Mouse (Mus musculus) liver, embryonic 15.5 days (tissue): Measurements from ENCODE around the gene Usp16. TPM values are rescaled to one million over a fixed set of nuclear protein-coding genes. Genes with fewer than 3 reads are reported as not detected.
"Not testable (repeated sequence)": the region's sequence is repeated elsewhere in the genome, so short reads cannot be mapped to it uniquely, and the experiment has no call there.

ENCODE experiments used
- ATAC-seq: fragments of 200-750 bp; cut with Nextera tagmentation; 2 replicates; pipeline ENCODE4 v1.8.0; 2017; ENCODE audit warnings: moderate number of reproducible peaks, mild to moderate bottlenecking, moderate library complexity; ENCODE audit not compliant: insufficient read depth
- H3K27ac ChIP-seq: fragments of 300-500 bp; sonication (generic); replicated peaks from 2 replicates; pipeline ENCODE4 v1.5.1; 2015; ENCODE audit warnings: mild to moderate bottlenecking, inconsistent platforms
- H3K27me3 ChIP-seq: fragments of 300-500 bp; sonication (generic); 2 replicates; pipeline ENCODE4 v1.6.1; 2015; ENCODE audit warnings: mild to moderate bottlenecking, inconsistent platforms
- H3K36me3 ChIP-seq: fragments of 300-500 bp; sonication (generic); replicated peaks from 2 replicates; pipeline ENCODE4 v1.6.1; 2015; ENCODE audit warnings: moderate library complexity, mild to moderate bottlenecking, inconsistent platforms
- H3K4me1 ChIP-seq: fragments of 300-500 bp; sonication (generic); replicated peaks from 2 replicates; pipeline ENCODE4 v1.6.1; 2015; ENCODE audit warnings: inconsistent platforms
- H3K4me2 ChIP-seq: fragments of 300-500 bp; sonication (generic); 2 replicates; pipeline ENCODE4 v1.6.1; 2015; ENCODE audit warnings: moderate library complexity, mild to moderate bottlenecking, inconsistent platforms
- H3K4me3 ChIP-seq: fragments of 300-500 bp; sonication (generic); replicated peaks from 2 replicates; pipeline ENCODE4 v1.5.1; 2015; ENCODE audit warnings: mild to moderate bottlenecking, inconsistent platforms
- H3K9ac ChIP-seq: fragments of 300-500 bp; sonication (generic); 2 replicates; pipeline ENCODE4 v1.6.1; 2015; ENCODE audit warnings: moderate library complexity, mild to moderate bottlenecking, inconsistent platforms
- H3K9me3 ChIP-seq: fragments of 300-500 bp; sonication (generic); replicated peaks from 2 replicates; pipeline ENCODE4 v1.6.1; 2016; ENCODE audit warnings: inconsistent platforms
- WGBS: fragments of 180-500 bp; shearing (Covaris S2); methylation state at CpG from one replicate; pipeline ENCODE4 v1.1.7; 2015; ENCODE audit warnings: mixed read lengths; ENCODE audit not compliant: insufficient replicate concordance; 5-methylcytosine and 5-hydroxymethylcytosine counted together
- polyA plus RNA-seq: library from polyadenylated mRNA; unstranded; fragments of >200 nt; fragmentation: Nextera tagmentation; extraction: Ambion mirVana; gene quantifications from 2 replicates; pipeline ENCODE4 v1.2.1, GENCODE M21; 2015

The Usp16 gene
- polyA plus RNA-seq, 1 experiment from 2014 or later, result 16.6 TPM

- no peak for ATAC-seq
- H3K36me3 ChIP-seq, result peaks cover 96% of the 10 kb centered on the region
- H3K4me3 ChIP-seq, result no peak overlapping the region
- no peaks in the 10 kb centered on the region for H3K9me3 ChIP-seq
- H3K4me2 ChIP-seq, result no peak overlapping the region
- no peak overlapping the region for H3K9ac ChIP-seq
- no peak overlapping the region for H3K27ac ChIP-seq
- no peaks in the 10 kb centered on the region for H3K4me1 ChIP-seq
- no peaks in the 10 kb centered on the region for H3K27me3 ChIP-seq
- 89% methylated on average over 5 of the region's 5 CpGs for WGBS
Observed at GRCm38 (mm10) chr16:87486739-87487138, 32.2 kb downstream of the Usp16 start.

GRCm38 (mm10) chr16:87488605-87489004, 34.1 kb downstream of the Usp16 start:
- WGBS, result 53% methylated on average over 2 of the region's 2 CpGs

GRCm38 (mm10) chr16:87492191-87492792, 37.8 kb downstream of the Usp16 start:
- not testable (repeated sequence) for H3K9me3 ChIP-seq, H3K27me3 ChIP-seq, ATAC-seq, H3K4me3 ChIP-seq, H3K4me2 ChIP-seq, H3K27ac ChIP-seq, H3K9ac ChIP-seq
- peaks cover 69% of the 10 kb centered on the region for H3K36me3 ChIP-seq
- 84% methylated on average over 12 of the region's 12 CpGs for WGBS
- peaks cover 20% of the 10 kb centered on the region for H3K4me1 ChIP-seq

More at GRCm38 (mm10) chr16:87488605-87489004, 34.1 kb downstream of the Usp16 start:
- Histone ChIP-seq H3K4me3 (no peak overlapping the region), H3K4me2 (no peak overlapping the region), H3K9ac (no peak overlapping the region), H3K9me3 (no peaks in the 10 kb centered on the region), H3K27me3 (no peaks in the 10 kb centered on the region), H3K27ac (no peak overlapping the region), H3K36me3 (peaks cover 98% of the 10 kb centered on the region), H3K4me1 (no peaks in the 10 kb centered on the region)
- ATAC-seq, result no peak

DNA sequence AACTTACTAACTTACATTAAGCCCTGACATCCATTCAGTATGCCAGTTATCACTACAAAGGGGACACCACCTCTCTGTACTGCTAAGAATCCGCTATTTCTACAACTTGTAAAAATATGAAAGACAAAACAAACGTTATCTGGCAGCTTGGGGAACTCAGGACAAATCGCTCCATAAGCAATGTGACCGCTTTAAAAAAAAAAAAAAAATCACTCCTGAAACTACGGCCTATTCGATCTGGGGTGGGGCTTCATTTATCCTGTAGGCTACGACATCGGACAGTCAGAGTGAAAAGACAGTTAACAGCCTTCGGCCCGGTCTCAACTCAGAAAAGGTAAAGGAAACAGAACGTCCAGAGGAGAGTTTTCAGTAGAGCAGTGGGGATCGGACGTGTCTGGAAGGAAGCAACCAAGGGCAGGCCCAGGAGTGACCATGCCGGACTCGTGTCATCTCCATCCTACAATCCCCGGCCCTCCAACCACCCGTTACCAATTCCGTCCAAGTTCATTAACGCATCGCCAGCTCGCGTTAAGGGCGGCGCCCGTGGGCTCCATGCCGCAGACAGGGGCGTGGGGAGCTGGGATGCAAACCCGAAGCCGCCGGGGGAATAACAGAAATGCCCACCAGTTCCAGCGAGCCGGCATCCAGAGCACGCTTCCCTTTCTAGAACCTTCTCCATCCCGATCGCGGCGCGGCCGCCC, 40.6 kb downstream of the Usp16 start:
- Histone ChIP-seq H3K4me1 (peaks cover 20% of the 10 kb centered on the region), H3K4me2 (peak overlapping the region; percentile 85), H3K9me3 (no peaks in the 10 kb centered on the region), H3K9ac (peak overlapping the region; percentile 97), H3K4me3 (peak overlapping the region; percentile 99), H3K27ac (peak overlapping the region; percentile 82), H3K36me3 (peaks cover 41% of the 10 kb centered on the region), H3K27me3 (no peaks in the 10 kb centered on the region)
- peak; percentile 54 for ATAC-seq
- WGBS, result under 1% methylated on average over 39 of the region's 39 CpGs

DNA sequence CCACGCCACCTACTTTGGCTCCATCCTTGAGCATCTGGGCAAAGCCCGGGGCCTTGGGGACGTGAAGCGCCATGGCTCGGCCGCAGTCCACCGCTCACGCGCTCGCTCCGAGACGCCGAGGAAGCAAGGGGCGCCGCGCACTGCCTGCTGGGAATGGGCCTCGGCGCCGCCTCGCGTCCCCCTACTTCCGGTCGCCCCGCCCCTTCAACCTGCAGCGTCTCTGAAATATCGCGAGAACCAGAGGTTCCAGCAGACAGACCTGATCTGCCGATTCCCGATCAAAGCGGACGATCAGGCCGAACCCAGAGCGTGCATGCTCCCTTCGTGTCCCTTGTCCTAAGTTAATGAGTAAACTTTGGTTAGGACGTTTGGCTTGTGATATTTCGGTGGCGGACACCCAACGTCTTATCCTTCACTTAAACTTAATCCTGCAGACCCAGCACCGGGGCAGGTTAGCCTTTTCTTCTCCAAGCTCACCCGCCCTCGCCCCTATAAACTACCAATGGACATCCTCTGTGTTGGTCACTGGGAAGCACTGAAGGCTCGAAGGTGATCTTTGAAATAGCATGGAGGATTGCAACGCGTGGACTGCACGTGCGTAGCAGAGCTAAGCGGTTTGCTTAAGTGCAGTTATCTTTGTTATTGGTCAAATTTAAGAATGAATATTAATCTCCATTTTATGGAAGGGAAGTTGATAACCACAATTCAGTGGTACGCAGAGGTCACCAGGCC, 41.4 kb downstream of the Usp16 start, which contains the start of gene Cct8:
TSS of gene Cct8 (minus strand) at position 158 of the 732 bp plus-strand sequence.
- WGBS, result under 1% methylated on average over 48 of the region's 48 CpGs
- Histone ChIP-seq H3K36me3 (peaks cover 33% of the 10 kb centered on the region), H3K4me2 (peak within 1 kb of the TSS; percentile 85), H3K27ac (peak within 1 kb of the TSS; percentile 85), H3K27me3 (no peaks in the 10 kb centered on the region), H3K4me1 (peaks cover 21% of the 10 kb centered on the region), H3K4me3 (peak within 1 kb of the TSS; percentile 99), H3K9me3 (no peaks in the 10 kb centered on the region), H3K9ac (peak within 1 kb of the TSS; percentile 97)
- peak; percentile 91 for ATAC-seq

GRCm38 (mm10) chr16:87496728-87497127, 42.2 kb downstream of the Usp16 start:
- WGBS, result 76% methylated on average over 2 of the region's 2 CpGs
- peaks cover 24% of the 10 kb centered on the region for H3K36me3 ChIP-seq
- peak overlapping the region; percentile 85 for H3K4me2 ChIP-seq
- H3K9me3 ChIP-seq, result no peaks in the 10 kb centered on the region
- H3K9ac ChIP-seq, result peak overlapping the region; percentile 32; the same call in 1 of the 2 replicates
- ATAC-seq, result no peak
- H3K27ac ChIP-seq, result no peak overlapping the region
- H3K27me3 ChIP-seq, result no peaks in the 10 kb centered on the region
- peaks cover 28% of the 10 kb centered on the region for H3K4me1 ChIP-seq
- peak overlapping the region; percentile 99 for H3K4me3 ChIP-seq

GRCm38 (mm10) chr16:87497171-87497570, 42.7 kb downstream of the Usp16 start:
- Histone ChIP-seq H3K9ac (no peak overlapping the region), H3K36me3 (peaks cover 20% of the 10 kb centered on the region), H3K27me3 (no peaks in the 10 kb centered on the region), H3K27ac (no peak overlapping the region), H3K4me2 (peak overlapping the region; percentile 85), H3K4me3 (no peak overlapping the region), H3K4me1 (peaks cover 28% of the 10 kb centered on the region), H3K9me3 (no peaks in the 10 kb centered on the region)
- 74% methylated on average over 6 of the region's 6 CpGs for WGBS
- no peak for ATAC-seq

GRCm38 (mm10) chr16:87499556-87499955, 45.1 kb downstream of the Usp16 start:
- 74% methylated on average over 6 of the region's 6 CpGs for WGBS

DNA sequence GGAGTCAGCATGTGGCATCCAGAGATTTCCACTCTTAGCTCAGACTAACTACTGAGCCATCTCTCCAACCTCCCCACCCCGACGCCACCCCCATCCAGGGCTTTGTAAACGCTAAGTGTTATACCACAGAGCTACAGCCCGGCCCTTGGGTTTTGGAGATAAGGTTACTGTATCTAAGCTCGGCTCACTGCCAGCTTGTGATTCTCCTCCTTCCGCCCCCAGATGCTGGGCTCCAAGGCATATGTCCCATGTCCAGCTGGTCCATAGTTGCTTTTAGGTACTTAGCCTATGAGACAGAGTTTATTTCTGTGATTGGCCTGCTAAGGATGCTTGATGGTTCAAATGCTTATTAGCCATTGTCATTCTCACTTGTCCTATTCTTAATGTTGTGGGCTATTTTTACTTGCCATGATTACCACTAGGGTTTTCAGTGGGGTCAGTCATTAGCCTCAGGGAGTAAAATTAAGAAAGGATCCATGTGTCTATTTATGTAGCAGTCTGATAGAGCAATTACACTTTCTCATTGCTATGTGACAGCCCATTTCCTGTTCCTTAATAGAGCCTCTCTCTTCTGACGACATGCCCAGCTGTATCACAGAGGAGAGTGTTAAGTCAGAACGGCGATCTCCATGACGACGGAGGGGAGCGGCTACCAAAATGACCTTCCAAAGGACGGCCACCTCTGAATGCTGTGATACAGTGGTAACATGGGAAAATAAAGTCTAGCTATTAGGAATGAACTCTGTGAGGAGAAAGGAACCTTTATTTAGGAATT, 47.0 kb downstream of the Usp16 start:
- WGBS, result 31% methylated on average over 13 of the region's 13 CpGs
- no peak overlapping the region for H3K9ac ChIP-seq

More at GRCm38 (mm10) chr16:87499556-87499955, 45.1 kb downstream of the Usp16 start:
- H3K27ac ChIP-seq, result no peak overlapping the region
- no peak for ATAC-seq
- H3K4me3 ChIP-seq, result no peak overlapping the region
- H3K4me1 ChIP-seq, result peaks cover 18% of the 10 kb centered on the region
- H3K36me3 ChIP-seq, result no peaks in the 10 kb centered on the region
- no peak overlapping the region for H3K4me2 ChIP-seq
- no peak overlapping the region for H3K9ac ChIP-seq
- H3K27me3 ChIP-seq, result no peaks in the 10 kb centered on the region
- no peaks in the 10 kb centered on the region for H3K9me3 ChIP-seq

DNA sequence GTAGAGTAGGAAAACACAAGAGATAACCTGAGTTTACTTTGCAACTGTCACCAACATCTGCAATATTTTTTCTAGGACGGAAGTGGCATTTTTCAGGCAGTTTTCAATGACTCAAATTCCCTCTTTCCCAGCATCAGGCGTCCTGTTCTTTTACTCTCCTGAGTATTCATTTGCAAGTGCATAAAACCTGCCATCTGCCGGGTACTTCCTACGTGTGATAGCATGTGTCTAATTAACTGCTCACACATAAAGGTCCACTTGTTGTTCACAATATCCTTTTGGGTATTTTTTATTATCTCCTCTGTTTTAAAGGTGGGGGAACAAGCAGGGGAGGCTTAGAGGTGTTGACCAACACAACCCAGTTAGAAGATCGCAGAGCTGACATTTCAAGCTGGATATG, 57.2 kb downstream of the Usp16 start:
- Histone ChIP-seq H3K9ac (no peak overlapping the region), H3K4me2 (no peak overlapping the region), H3K4me3 (no peak overlapping the region), H3K27me3 (no peaks in the 10 kb centered on the region), H3K27ac (no peak overlapping the region), H3K9me3 (no peaks in the 10 kb centered on the region), H3K36me3 (no peaks in the 10 kb centered on the region), H3K4me1 (no peaks in the 10 kb centered on the region)
- WGBS, result 65% methylated on average over 5 of the region's 5 CpGs
- ATAC-seq, result no peak

More for the DNA sequence above, 47.0 kb downstream of the Usp16 start:
- ATAC-seq, result peak; percentile 37; the same call in 1 of the 2 replicates
- Histone ChIP-seq H3K27ac (no peak overlapping the region), H3K27me3 (no peaks in the 10 kb centered on the region), H3K36me3 (no peaks in the 10 kb centered on the region), H3K9me3 (no peaks in the 10 kb centered on the region), H3K4me3 (no peak overlapping the region), H3K4me2 (no peak overlapping the region), H3K4me1 (peaks cover 15% of the 10 kb centered on the region)
